Mouse (Mus musculus): Measurements from ENCODE around the gene Tldc2. TPM values are rescaled to one million over a fixed set of nuclear protein-coding genes. Genes with fewer than 3 reads are reported as not detected.

The Tldc2 gene
- total RNA-seq, 2 experiments from 2014 or later: not detected

DNA sequence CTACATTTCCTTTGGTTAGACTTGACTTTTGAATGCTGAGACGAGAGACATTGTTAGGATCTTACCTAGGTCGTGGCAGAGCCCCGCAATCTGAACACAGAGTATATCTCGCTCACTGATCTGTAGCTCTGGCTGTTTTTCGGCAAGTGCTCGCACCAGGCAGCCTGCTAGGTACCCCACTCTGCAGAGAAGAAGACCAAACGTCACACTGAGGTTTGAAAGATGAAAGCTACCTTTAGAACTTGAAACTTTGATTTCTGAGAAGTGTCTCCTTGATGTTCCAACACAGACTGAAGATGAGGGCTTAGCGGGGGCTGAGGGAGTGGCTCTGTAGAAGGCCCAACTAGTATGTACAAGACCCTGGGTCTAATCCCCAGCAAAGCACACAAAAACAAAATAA, 34.9 kb downstream of the Tldc2 start:
- no peak for DNase-seq (ENCODE audit: low spot score in 2 of 2)

DNA sequence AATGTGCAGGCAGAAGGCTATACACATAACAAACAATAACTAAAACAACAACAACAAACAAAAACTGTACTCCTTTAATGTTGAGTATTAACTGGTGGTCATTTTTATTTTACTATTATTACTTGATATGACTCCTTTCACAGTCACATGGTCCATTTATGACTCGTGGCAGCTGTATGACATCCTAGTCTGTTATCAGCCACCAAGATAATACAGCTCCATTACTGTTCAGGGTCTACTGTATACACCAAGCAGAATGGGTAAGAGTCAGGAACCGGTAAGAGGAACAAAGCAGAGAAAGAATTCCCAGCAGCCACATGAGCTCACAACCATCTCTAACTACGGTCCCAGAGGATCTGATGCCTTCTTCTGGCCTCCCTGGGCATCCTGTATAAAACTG, 38.4 kb downstream of the Tldc2 start:
- DNase-seq (ENCODE audit: low spot score in 2 of 2): no peak

DNA sequence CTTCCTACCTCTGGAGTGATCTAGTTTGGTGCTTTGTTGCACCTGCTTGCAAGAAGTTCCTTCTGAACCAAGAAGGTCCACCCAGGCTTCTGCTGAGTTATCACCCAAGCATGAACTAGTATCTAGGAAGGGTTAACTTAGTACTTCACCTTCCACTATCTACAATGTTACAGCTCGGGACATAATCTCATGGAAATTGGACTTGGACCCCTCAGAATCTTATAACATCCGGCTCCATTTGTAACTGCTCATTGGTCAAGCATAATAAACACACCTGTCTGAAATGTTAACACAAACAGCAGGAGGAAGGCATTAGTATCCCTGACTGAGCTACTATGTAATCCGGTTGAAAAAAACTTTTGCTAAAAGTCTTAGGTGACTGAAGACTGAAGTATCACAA, 40.5 kb downstream of the Tldc2 start:
- DNase-seq (ENCODE audit: low spot score in 2 of 2): no peak

DNA sequence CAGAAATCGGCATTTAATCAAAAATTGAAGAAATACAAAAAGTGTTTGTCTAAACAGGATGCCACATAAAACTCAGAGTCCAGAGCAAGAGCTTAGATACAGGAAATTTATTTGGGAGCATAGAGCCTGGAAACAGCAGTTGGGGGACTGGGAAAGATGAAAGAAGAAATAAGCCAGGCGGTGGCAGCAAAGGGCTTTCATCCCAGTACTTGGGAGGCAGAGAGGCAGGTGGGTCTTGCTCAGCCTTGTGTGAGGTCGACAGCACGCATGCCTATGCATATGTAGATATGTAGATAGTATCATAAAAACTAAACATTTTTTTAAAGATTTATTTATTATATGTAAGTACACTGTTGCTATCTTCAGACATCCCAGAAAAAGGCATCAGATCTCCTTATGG, 41.2 kb downstream of the Tldc2 start:
- DNase-seq (ENCODE audit: low spot score in 2 of 2): peak in 1 of 2 experiments; percentile 25

DNA sequence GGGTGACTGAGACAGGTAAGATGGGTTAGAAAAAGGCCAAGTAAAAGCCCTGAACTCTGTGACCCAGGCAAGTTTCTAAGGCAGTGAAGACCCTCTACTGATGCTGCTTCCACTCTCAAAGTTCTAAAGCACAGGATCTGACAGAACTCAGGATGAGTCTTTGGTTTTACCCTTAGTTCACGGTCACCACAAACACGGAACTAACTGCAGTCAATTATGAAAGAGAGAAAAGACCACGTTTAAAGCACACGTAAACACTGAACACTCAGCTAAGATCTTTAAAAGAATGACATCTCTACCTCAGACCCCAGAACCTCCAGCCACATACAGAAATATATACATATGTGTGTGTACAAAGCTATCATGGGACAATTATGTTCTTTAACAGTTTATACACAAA, 42.2 kb downstream of the Tldc2 start:
- no peak for DNase-seq (ENCODE audit: low spot score in 2 of 2)

DNA sequence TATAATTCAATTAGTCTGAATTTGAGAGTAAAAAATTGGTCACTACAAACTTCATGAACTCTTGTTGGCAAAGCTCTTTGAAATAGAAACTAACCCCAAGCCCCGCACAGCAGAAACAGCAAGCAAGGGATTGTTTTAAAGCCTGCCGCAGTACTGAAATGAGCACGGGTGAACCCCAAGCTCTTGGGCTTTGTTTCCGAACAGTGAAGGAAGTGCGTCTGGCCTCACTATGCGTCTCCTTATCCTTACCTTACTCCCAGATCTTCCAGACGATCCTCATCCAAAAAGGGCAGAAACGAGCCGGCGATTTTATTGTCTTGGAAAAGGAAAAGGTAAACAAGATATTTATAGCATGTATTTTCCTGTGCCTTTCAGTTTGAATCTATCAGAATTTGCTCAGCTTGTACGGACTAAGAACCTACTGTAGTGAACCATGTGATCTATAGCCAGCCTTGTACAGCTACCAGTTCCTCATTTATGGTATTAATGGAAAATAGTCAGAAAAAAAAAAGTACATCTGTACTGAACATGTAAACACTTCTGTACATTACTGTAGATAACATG, 42.8 kb downstream of the Tldc2 start:
- DNase-seq (ENCODE audit: low spot score in 2 of 2): no peak

DNA sequence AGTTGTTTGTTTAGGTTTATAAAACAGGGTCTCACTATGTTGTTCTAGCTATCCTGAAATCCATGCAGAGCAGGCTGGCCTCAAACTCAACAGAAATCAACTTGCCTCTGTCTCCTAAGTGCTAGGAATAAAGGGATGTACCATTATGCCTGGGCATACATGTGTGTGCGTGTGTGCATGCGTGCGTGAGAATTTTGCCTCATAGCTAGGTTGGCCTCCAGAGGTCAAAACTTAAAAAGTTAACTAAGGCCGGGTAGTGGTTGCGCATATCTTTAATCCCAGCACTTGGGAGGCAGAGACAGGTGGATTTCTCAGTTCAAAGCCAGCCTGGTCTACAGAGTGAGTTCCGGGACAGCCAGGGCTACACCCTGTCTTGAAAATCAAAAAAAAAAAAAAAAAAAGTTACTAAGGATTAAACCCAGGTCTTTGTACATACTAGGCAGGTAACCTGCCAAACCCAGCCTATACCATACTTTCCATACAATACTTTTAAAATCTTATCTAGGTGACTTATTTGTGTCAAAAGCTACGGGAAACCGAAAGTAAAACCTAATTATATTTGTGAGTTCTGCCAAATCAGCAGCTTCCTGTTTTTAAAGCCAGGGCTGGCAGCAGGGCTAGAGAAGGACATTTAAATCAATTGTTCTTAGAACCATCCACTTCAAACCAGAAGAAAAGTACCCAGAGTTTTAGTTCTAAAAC, 44.1 kb downstream of the Tldc2 start:
- no peak for DNase-seq (ENCODE audit: low spot score in 2 of 2)

DNA sequence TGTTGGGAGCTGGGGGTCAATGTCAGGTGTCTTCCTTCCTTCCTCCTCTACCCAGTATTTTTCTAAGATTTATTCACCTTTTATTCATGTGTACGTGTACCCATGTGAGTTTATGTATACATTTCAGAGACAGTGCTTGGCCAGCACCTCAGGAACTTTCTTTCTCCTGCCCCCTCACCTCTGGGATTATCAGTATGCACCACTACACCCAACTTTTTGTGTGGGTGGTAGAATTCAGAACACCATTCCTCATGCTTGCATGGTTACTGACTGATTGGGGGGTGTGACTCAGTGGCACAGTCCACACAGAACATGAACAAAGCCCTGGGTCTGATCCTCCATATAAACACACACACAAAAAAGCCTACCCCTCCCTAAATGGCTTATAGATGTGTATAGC, 45.2 kb downstream of the Tldc2 start:
- DNase-seq (ENCODE audit: low spot score in 2 of 2): no peak

DNA sequence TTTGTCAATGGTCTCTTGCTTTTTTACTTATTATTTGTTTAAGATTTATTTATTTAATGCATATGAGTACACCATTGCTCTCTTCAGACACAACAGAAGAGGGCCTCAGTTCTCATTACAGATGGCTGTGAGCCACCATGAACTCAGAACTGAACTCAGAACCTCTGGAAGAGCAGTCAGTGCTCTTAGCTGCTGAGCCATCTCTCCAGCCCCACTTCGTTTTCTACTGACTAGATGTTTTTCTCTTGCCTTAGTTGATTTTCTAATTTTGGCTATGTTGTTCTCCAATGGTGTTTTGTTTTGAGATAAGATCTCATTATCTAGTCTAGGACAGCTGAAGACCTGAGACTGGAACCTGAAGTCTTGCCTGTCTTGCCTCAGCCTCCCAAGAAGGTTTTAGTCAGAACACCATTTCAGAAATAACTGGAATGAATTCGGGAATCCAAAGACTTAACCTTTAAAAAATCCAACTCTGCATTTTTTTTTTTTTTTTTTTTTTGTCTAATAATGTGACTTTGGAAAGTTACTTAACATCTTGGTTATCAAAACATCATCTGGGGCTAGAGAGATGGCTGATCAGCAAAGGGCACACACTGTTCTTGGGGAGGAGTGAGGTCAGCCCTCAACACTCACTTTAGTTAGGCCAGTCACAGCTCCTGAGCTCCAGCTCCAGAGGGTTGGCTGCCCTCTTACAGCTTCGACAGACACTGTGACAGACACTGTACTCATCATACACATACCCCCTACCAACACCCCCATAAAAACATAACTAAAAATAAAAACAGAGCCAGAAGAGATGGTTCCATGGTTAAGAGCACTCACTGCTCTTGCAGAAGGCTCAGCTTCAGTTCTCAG, 46.1 kb downstream of the Tldc2 start:
- DNase-seq (ENCODE audit: low spot score in 2 of 2): no peak

DNA sequence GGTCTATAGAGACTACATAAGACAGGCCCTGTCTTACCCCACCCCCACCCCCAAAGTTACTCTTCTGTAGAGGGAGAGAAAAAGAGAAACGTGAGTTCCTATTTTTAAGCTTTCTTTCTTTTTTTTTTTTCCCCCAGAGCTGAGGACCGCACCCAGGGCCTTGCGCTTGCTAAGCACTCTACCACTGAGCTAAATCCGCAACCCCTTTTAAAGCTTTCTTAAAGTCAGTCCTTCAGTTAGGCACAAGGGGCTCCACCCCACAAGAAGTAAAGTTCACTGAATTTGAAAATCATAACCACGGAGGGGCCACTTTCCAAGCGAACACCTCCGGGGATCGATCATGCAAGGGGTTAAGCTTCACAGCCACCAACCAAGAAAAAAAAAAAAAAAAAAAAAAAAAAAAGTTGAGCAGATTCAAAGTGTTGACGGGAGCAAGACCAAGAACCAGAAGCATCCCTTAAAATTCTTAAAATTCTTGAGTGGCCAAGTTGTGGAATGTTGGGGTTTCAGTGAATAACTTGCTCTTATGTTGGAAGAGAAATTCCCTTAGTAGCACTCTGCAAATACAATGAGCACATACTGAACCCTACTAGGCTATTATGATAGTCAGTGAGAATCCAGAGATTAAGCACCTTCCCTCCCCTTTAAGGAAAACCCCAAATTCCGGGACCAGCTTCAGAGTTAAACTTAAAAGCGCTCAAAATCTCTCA, 47.1 kb downstream of the Tldc2 start:
- DNase-seq (ENCODE audit: low spot score in 2 of 2): no peak

DNA sequence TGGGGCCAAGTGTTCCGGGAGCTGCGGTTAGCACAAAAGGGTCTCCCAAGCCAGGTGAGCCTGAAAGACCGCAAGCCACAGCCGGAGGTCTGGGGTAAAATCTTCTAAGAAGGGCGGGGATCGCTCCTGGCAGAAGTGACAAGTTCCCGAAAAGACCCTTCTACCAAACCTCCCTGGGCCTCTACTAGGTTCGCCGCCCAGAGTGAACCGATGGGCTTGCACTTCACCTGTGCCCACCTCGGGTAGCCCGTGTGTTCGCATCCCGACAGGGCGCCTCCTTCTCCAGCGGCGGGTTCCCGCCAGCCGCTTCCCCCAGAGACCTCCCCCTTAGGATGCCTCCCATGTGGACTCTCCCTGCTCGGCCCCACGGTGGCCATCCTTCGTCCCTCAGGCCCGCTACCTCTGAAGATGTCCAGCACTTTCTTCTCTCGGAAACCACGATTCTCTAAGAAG, 47.6 kb downstream of the Tldc2 start:
- DNase-seq (ENCODE audit: low spot score in 2 of 2): peak; percentile 1 to 7

DNA sequence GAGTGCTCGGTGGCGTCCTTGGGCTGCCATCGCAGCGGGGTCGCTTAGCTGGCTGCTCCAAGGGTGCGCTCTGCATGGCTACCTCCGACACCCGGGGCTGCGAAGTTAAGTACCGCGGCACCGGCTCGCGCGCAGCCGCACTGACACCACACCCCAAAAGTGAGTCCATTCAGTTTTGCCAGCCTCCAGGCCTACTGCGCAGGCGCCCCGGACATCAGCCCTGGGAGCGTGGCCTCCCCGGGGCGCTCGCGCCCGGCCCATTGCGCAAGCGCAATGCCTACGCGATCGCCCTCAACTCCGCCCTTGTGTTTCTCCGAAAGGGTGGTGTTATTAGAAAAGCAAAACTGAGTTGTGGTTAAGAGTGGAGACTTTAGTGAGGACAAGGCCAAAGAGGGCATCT, 48.2 kb downstream of the Tldc2 start, which contains the start of gene Samhd1:
TSS of gene Samhd1 (minus strand) at position 252 of the 400 bp plus-strand sequence.
- peak; percentile 81 to 91 for DNase-seq (ENCODE audit: low spot score in 2 of 2)

DNA sequence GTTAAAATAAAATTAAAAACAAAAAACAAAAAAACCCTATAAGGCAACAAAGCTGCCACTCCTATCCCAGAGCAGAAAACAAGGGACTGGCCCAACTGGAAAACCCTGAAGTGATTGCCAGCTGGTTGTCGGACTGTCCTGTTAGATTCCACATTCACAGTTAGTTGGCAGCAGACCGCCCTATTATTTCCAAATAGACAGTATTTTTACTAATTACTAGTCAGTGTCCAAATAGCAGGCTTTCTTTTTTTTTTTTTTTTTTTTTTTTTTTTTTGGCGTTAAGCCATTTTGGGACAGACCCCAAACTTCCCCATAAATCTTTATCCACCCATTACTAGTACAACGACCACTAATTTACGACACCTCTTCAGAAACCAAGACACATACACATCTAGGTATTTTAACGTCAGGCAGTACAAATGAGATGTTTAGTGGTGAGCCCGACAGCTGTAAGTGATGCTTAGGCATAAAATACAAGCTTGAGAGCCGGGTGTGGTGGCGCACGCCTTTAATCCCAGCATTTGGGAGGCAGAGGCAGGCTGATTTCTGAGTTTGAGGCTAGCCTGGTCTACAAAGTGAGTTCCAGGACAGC, 48.8 kb downstream of the Tldc2 start:
- peak in 1 of 2 experiments; percentile 1 for DNase-seq (ENCODE audit: low spot score in 2 of 2)

DNA sequence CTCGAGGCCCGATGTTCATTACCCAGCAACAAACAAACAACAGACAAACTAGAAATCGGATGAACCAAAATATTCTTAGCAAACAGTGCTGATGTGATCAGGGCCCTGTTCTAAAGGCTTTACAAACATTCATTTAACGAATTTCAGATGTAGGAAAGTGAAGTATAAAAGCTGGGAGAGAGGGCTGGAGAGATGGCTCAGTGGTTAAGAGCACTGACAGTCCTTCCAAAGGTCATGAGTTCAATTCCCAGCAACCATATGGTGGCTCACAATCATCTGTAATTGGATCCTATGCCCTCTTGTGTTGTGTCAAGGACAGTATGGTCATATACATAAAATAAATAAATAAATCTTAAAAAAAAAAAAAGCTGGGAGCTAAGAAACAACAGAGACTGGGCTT, 49.3 kb downstream of the Tldc2 start:
- DNase-seq (ENCODE audit: low spot score in 2 of 2): no peak

DNA sequence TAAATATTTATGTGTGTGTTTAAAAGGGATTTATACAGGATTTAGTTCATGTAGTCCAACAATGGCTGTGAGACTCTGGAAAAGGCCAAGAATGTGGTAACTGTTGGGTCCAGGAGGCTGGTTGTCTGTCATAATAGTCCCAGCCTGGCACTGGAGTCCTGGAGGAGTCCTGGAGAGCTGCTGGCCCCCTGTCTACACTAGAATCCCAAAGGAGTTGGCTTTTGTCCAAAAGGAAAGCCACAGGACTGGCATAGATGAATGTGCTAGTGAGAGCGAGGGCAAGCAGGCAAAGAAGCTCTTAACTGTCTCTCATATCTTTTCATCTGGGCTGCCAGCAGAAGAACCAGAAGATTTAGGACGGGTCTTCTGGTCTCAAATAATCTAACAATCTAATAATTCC, 49.8 kb downstream of the Tldc2 start:
- no peak for DNase-seq (ENCODE audit: low spot score in 2 of 2)

DNA sequence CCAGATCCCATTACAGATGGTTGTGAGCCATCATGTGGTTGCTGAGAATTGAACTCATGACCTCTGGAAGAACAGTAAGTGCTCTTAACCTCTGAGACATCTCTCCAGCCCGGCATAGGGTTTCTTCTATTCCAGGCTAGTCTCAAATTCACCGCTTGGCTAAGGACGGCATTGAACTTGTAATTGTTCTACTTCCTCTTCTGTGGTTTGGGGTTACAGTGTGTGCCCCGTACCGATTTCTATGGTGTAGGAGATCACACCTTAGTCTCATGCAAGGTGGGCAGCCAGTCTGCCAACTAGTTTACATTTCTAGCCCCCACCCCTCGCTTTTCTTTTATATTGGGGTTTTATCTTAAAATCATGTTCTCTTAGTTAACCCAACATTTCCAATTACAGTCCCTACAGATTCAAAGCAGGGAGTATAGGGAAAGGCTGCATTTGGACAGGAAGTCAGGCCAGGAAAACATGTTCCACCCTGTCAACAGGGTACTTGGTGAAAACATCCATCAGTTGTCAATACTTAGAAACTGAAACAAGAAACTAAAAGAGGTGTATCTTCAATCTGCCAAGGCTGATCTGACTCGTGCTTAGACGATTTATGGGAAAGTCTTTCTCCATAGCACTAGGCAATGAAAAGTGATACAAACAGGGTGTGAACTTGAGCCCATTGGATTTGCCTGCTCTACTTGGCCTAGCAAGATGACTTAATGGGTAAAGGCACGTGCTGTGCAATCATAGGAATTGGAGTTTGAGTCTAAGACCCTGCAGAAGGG, 51.3 kb downstream of the Tldc2 start:
- no peak for DNase-seq (ENCODE audit: low spot score in 2 of 2)

DNA sequence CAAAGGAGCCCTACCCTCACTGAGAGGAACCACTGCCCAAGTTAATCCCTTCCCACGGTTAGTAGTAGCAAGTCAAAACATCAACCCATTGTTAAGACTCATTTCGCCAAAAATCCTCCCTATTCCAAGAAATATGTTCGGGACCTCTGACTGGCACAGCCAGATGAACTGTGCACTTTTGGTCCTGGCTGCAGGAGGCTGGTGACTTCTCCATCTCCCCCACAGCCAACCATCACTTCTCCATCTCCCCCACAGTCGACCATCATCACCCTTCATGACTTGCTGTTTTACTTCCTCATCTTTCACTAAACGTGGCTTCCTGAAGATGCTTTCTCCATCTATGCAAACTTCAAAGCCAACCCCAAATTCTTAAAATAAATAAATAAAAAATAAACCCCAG, 52.0 kb downstream of the Tldc2 start:
- DNase-seq (ENCODE audit: low spot score in 2 of 2): no peak

DNA sequence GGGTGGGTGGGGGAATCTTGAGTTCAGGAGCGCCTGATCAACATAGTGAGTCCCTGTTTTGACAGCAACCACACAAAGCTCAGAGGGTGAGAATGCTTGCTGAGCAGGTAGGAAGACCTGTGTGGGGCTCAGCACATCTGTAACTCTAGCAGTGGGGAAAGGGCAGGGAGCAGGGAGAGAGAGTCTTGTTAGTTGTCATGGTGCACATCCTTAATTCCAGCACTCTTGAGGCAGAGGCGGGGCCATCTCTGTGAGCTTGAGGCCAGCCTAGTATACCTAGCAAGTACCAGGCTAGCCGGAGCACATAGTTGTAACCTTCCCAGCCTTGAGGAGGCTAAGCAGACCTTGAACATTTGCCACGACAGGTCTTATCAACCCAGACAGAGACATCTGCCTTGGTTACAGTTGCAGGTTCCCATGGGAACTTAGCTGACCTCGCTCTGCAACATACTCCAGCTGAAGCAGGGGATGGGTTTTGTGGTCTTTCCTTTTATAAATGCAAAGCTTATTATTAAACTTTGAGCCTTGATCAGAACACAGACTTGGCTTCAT, 52.5 kb downstream of the Tldc2 start:
- DNase-seq (ENCODE audit: low spot score in 2 of 2): no peak

DNA sequence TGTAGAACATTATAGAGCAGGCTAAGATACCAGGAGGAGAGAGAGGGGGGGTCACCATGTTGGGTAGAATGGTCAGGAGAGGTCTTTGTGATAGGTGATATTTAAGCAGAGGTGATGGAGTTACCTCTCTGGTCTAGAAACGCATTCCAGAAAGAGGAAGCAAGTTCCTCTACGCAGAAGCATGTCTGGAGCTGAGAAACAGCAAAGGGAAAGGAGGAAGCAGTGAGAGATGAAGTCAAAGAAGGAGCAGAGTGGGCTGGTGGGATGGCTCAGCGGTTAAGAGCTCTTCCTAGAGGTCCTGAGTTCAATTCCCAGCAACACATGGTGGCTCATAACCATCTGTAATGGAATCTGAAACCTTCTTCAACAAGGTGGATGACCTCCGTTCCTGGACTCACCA, 55.1 kb downstream of the Tldc2 start:
- DNase-seq (ENCODE audit: low spot score in 2 of 2): no peak

DNA sequence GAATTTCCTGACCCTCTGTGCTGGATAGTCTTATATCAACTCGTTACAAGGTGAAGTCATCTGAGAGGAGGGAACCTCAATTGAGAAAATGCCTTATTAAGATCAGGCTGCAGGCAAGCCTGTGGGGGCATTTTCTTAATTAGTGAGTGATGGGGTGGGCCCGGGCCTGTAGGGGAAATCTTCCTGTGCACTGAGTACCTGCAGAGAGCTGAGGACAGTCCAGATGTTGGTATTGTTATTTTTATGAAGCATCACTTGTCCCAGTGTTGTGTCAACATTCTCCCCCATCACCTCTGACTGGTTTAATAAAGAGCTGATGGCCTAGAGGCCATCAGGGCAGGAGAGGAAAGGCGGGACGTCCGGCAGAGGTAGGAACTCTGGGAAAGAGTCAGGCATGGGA, 57.3 kb downstream of the Tldc2 start:
- DNase-seq (ENCODE audit: low spot score in 2 of 2): no peak

All from layer of hippocampus, adult 18-20 months (tissue).